Mouse (Mus musculus) Patski (cell line): ENCODE data around the gene Bach1. TPM values are rescaled to one million over a fixed set of nuclear protein-coding genes. Genes with fewer than 3 reads are reported as not detected.

ENCODE experiments used
- ATAC-seq: fragments of 100-300 bp; one replicate; pipeline ENCODE4 v1.8.0; 2021
- CTCF ChIA-PET: fragments of 350-600 bp; sonication (Branson Sonifier 250); formaldehyde crosslinking; loops from one replicate; lab custom pipeline; 2022; ENCODE audit warnings: inconsistent platforms; lab: Charles Lee
- POLR2A ChIA-PET: fragments of 350-600 bp; sonication (Branson Sonifier 250); formaldehyde crosslinking; loops from one replicate; lab custom pipeline; 2022; ENCODE audit warnings: antibody characterized with exemption, inconsistent platforms; lab: Charles Lee
- DNase-seq: peaks from one replicate; pipeline ENCODE4 v3.0.0-alpha.2; 2011; ENCODE audit warnings: low read depth, low spot score
- H3K27me3 ChIP-seq: fragments of 371-371 bp; one replicate; pipeline ENCODE4 v1.5.1; 2021
- CTCF ChIP-seq: fragments of 100-300 bp; IDR thresholded peaks from one replicate; pipeline ENCODE4 v1.5.1; 2021
- in situ Hi-C: fragments of 300-500 bp; cut with MboI; formaldehyde crosslinking; loops from 3 replicates; pipeline ENCODE4 v1.11.1; 2018; ENCODE audit warnings: low pct_unique_long_range_greater_than_20kb, mixed read lengths
- polyA plus RNA-seq: library from polyadenylated mRNA; unstranded; gene quantifications from one replicate; pipeline ENCODE4 v1.2.3, GENCODE M21; 2021

Bach1 gene
- polyA plus RNA-seq, 1 experiment from 2014 or later = 12.9 TPM

DNA sequence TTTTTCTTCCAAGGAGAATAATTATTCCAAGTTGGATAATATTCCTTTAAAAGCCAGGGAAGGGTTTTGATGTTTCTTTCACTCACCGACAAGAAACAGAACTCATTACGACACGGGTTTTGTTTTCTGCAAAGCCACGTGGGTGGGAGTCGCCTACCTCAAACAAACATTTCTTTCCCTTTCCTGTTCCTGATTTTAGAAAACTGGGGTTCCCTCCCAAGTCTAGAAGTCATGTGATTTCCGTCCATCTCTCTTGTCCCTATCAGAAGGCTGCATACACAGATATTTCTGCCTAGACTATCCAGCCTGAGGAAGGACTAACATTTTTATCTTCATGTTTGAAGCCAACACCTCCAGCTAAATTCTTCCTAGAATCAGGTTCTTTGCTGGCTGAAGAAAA is 34.9 kb upstream of the Bach1 start:
- TF ChIP-seq CTCF = no peak
- H3K27me3 ChIP-seq = no peaks in the 10 kb centered on the region
- in situ Hi-C loops = no loop called here
- ATAC-seq (no peak), DNase-seq (no peak)
- POLR2A ChIA-PET = no interaction called here
- CTCF ChIA-PET = no interaction called here

GRCm38 (mm10) chr16:87665246-87665645 is 33.5 kb upstream of the Bach1 start:
- ChIA-PET CTCF (no interaction called here), POLR2A (no interaction called here)
- no peak for TF ChIP-seq CTCF
- DNase-seq = peak; percentile 54
- ATAC-seq = peak; percentile 95
- in situ Hi-C loops = no loop called here
- H3K27me3 ChIP-seq = no peaks in the 10 kb centered on the region

DNA sequence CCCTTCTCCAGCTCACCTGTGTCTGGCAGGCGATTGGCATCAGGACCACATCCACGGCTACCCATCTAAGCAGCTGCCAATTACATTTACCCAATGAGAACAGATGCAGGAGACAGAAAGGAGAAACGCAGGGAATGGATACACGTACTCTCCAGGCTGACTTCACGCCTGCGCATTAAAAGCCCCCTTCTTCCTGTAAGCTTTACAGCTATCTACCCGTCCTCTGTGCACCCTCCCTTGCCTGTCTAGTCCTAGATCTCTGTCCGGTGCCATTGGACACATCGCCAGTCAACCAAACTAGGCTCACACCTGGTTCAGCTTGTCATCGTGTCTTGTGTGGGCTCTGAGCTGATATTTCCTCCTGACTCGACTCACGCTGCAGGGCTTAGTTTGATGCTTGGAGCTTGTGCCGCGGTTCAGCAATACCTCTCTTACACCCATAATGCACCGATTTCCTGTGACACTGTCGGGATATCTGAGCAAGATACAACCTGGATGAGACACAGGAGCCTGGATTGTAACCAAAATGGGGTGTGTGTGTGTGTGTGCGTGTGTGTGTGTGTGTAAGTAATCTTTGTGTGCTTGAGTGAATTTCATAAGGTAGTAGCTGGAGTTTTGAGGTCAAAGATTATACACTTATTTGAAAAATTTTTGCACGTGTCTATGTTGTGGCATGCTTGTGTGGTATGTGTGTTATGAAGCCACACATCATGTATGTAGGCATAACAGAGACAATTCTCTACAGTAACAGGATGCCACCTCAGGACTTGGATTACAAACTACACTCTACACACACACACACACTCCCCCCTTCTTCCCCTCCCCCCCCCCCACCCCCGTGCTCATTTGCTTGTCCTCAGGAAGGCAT is 32.8 kb upstream of the Bach1 start:
- ATAC-seq (no peak), DNase-seq (no peak)
- TF ChIP-seq CTCF = no peak
- CTCF ChIA-PET = no interaction called here
- POLR2A ChIA-PET = no interaction called here
- H3K27me3 ChIP-seq = no peaks in the 10 kb centered on the region
- in situ Hi-C loops = no loop called here

- H3K27me3 ChIP-seq = no peaks in the 10 kb centered on the region
- POLR2A ChIA-PET = no interaction called here
- ATAC-seq (no peak), DNase-seq (no peak)
- no peak for TF ChIP-seq CTCF
- in situ Hi-C loops = no loop called here
- CTCF ChIA-PET = no interaction called here
Observed at GRCm38 (mm10) chr16:87666620-87667004, 32.1 kb upstream of the Bach1 start.

DNA sequence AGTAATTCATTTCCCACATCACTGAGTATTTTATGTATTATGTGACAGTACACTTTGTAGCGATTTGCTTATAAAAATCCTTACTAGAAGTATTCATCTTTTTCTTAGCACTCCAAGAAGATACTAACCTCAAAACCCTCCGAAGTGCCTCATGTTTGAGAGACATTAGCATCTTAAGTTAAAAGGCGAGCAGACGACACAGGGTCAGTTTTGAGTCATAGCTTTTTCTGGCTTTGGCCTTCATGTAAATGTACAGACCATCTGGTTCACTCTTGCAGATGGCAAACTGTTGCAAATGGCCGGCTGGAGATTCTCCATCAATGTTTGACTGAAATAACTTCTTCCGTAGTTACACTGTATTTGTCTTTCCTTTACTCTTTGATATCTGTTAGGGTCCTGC is 30.7 kb upstream of the Bach1 start:
- CTCF ChIA-PET = no interaction called here
- H3K27me3 ChIP-seq = no peaks in the 10 kb centered on the region
- DNase-seq = no peak
- no peak for TF ChIP-seq CTCF
- in situ Hi-C loops = no loop called here
- POLR2A ChIA-PET = no interaction called here
- no peak for ATAC-seq

DNA sequence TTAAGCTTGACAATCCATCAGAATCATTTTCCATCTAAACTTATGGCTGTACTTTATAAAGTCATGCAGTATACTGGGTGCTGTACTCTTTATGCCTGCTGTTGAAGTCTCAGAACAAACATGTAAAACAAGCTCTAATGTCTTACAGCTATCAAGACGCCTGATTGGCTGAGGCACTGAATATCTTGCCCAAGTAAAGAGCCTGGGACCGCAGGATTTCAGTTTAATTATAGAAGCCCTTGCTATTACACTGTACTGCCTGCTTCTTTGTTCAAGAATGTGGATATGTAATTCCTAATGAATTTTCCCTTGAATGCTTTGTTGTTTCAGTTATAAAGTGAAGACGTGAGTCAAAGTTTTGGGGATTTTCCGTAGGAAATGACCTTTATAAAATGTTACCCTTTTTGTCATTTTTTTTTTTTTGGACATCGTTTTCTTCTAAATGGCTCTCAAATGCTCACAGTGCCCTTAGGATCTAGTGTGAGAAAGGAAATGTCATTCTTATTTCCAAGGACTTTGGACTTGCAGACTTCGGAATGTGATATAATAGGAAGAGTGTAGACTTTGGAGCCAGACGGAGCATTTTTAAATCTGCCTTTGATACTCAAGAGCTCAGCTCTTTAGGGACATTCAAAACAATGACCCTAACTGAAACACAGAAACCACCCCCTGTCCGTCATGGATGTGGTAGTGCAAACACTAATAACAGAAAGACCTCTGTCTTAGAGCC is 28.5 kb upstream of the Bach1 start:
- in situ Hi-C loops = no loop called here
- ChIA-PET CTCF (no interaction called here), POLR2A (no interaction called here)
- no peak for TF ChIP-seq CTCF
- H3K27me3 ChIP-seq = no peaks in the 10 kb centered on the region
- DNase-seq = no peak
- ATAC-seq = no peak

DNA sequence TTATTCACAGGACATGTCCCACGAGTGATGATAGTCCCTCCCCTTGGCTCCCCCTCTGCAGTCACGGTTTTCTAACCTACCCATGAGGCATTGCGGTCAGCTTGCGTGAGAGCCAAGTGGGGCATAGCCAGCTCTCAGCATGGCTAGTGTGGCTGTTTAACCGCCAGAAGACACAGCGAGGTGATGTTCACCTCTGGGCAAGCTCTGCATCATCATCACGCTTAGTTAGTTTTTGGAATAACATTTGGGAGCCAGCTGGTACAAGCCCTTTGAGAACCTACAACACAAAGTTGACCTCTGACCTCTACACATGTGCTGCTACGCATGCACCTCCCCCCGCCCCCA is 28.0 kb upstream of the Bach1 start:
- no peaks in the 10 kb centered on the region for H3K27me3 ChIP-seq
- in situ Hi-C loops = no loop called here
- DNase-seq = no peak
- ATAC-seq = no peak
- POLR2A ChIA-PET = no interaction called here
- no peak for TF ChIP-seq CTCF
- CTCF ChIA-PET = no interaction called here

DNA sequence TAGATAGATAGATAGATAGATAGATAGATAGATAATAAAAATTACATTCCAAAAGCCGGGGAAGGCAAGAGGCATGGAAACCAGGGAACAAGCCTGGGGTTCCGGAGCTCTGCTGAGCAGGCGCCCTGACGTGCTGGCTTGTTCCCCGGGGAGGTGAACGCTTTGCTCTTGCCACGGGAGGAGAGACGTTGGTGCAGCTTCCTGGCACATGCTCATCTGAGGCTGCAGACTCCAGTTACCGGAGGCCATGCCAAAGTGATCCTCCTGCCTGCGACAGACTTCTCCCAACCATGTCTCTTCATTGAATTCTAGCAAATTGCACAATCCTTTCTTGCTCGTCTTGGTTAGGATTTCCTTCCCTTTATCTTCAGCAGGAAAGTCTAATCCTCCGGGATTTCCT is 27.4 kb upstream of the Bach1 start:
- in situ Hi-C loops = no loop called here
- CTCF ChIA-PET = no interaction called here
- TF ChIP-seq CTCF = no peak
- no peaks in the 10 kb centered on the region for H3K27me3 ChIP-seq
- DNase-seq (no peak), ATAC-seq (no peak)
- POLR2A ChIA-PET = no interaction called here

DNA sequence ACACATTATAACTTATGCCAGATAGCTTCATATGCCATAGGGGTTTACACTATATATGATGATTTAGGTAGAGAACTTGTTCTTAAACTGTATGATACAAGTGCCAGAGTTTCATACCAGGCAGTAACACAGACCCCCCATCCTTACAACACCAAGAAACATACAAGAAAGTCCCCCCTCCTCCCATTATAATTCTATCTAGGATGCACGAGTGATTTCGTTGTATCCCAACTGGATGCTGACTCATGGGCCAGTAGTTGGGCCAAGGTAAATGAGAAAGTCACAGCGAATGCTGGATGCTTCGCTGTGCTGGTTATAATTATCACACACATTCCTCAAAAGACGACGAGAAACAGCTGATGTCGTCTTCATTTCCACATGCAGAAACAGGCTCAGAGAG is 25.6 kb upstream of the Bach1 start:
- ATAC-seq (no peak), DNase-seq (no peak)
- ChIA-PET POLR2A (no interaction called here), CTCF (no interaction called here)
- no peak for TF ChIP-seq CTCF
- in situ Hi-C loops = no loop called here
- no peaks in the 10 kb centered on the region for H3K27me3 ChIP-seq

GRCm38 (mm10) chr16:87676182-87676581 is 22.6 kb upstream of the Bach1 start:
- ATAC-seq (no peak), DNase-seq (no peak)
- ChIA-PET POLR2A (interaction anchor here (0.7 kb wide), 1 partner anchor 71 kb away, joined by 3 read pairs; no protein-coding TSS in a partner anchor), CTCF (no interaction called here)
- in situ Hi-C loops = no loop called here
- H3K27me3 ChIP-seq = no peaks in the 10 kb centered on the region
- no peak for TF ChIP-seq CTCF

DNA sequence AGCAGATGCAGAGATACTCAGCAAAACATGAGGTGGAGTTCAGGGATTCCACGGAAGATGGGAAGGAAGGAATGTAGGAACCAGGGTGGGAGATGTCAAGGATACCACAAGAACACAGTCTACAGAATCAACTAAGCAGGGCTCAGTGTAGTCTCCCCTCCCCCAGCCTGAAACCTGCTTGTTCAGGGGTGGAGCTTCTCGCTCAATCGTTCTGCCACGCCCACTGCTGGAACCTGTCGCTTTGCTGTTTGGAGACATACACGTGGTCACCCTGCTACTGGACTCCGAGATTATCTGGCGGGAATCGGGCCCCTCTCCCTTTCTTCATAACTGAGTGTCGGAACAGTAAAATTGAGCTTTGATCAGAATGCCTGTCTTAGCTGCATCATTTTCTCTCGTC is 20.1 kb upstream of the Bach1 start:
- CTCF ChIA-PET = no interaction called here
- no peaks in the 10 kb centered on the region for H3K27me3 ChIP-seq
- no peak for ATAC-seq
- in situ Hi-C loops = no loop called here
- POLR2A ChIA-PET = no interaction called here
- no peak for TF ChIP-seq CTCF
- no peak for DNase-seq
